Comparison of ENCODE assay signal across 9 mouse cellular contexts in genomic region chr6:59425824-59426533, GRCm38 (mm10). TPM values are rescaled to one million over a fixed set of nuclear protein-coding genes. Genes with fewer than 3 reads are reported as not detected.
A peak's percentile ranks its signal among the peaks of the same experiment; 100 is the strongest.
DNase-seq lines count a peak whose midpoint lies in the region; ATAC-seq and TF ChIP-seq lines count a peak whose summit lies in the region.
"Had no signal": no experiment of that assay in that cellular context is flagged by ENCODE, and none has a peak within 500 bp of the region (broad histone marks: within the 10 kb centered on the region; RNA-seq: fewer than 3 reads in every experiment).

Gene Gprin3 (minus strand): TSS chr6:59426294.

- peak within 1 kb of the TSS; percentile 74 for H3K4me2 ChIP-seq in heart, embryonic 12.5 days
- H3K4me2 ChIP-seq in kidney, embryonic 15.5 days, result peak within 1 kb of the TSS; percentile 82

- peak; percentile 84 for DNase-seq in 3T3-L1 (ENCODE audit: low read depth, low spot score)
- peak; percentile 95 for DNase-seq in brain, embryonic 14.5 days (ENCODE audit: low read depth)
- DNase-seq in liver, result peak; percentile 63
- DNase-seq in monocyte, adult 2 months (ENCODE audit: low read depth in 1 of 2, low spot score in 2 of 2), result peak; percentile 54 to 59
- peak; percentile 21 to 68 for DNase-seq in spleen, postnatal 10 days (ENCODE audit: low spot score in 2 of 2)

- peak within 1 kb of the TSS; percentile 57 for H3K4me3 ChIP-seq in heart, embryonic 12.5 days
- peak within 1 kb of the TSS; percentile 47 for H3K4me3 ChIP-seq in kidney, embryonic 15.5 days (replicated peaks)

- H3K27me3 ChIP-seq in heart, embryonic 12.5 days (replicated peaks), result no peaks in the 10 kb centered on the region
- H3K27me3 ChIP-seq in kidney, embryonic 15.5 days, result no peaks in the 10 kb centered on the region
- H3K27me3 ChIP-seq: CH12.LX had no signal

- TF ChIP-seq POLR2A in brain, embryonic 14.5 days (IDR thresholded peaks at IDR 0.05; ENCODE audit: borderline replicate concordance, extremely low read depth, insufficient read depth, insufficient read length, poor library complexity, severe bottlenecking), result no peak

- peak; percentile 57; the same call in 1 of the 2 replicates for ATAC-seq in erythroid progenitor cell, adult 5-6 weeks (replicated peaks; ENCODE audit: low FRiP score, poor library complexity, severe bottlenecking)
- ATAC-seq in heart, embryonic 12.5 days (ENCODE audit: insufficient number of reproducible peaks, low FRiP score), result peak; percentile 91
- ATAC-seq in kidney, embryonic 15.5 days (replicated peaks; ENCODE audit: low FRiP score), result peak; percentile 97

- TF ChIP-seq CTCF in brain, embryonic 14.5 days (IDR thresholded peaks at IDR 0.05; ENCODE audit: borderline replicate concordance, extremely low read depth, insufficient read depth, insufficient read length), result no peak

- no peaks in the 10 kb centered on the region for H3K9me3 ChIP-seq in heart, embryonic 12.5 days (replicated peaks)
- H3K9me3 ChIP-seq in kidney, embryonic 15.5 days (replicated peaks), result no peaks in the 10 kb centered on the region

- no peaks in the 10 kb centered on the region for H3K36me3 ChIP-seq in heart, embryonic 12.5 days
- H3K36me3 ChIP-seq in kidney, embryonic 15.5 days, result no peaks in the 10 kb centered on the region

- peaks cover 24% of the 10 kb centered on the region for H3K4me1 ChIP-seq in heart, embryonic 12.5 days (replicated peaks)
- peaks cover 14% of the 10 kb centered on the region; the same call in 1 of the 2 replicates for H3K4me1 ChIP-seq in kidney, embryonic 15.5 days

- H3K27ac ChIP-seq in heart, embryonic 12.5 days (ENCODE audit: poor library complexity, severe bottlenecking), result peak within 1 kb of the TSS; percentile 73
- H3K27ac ChIP-seq in kidney, embryonic 15.5 days, result peak within 1 kb of the TSS; percentile 70

- peak within 1 kb of the TSS; percentile 67 for H3K9ac ChIP-seq in heart, embryonic 12.5 days
- peak within 1 kb of the TSS; percentile 40 for H3K9ac ChIP-seq in kidney, embryonic 15.5 days

- 5% methylated on average over 34 of the region's 34 CpGs for WGBS in heart, embryonic 12.5 days
- 8% methylated on average over 34 of the region's 34 CpGs for WGBS in kidney, embryonic 15.5 days

RNA-seq across cellular contexts. Expression of gene Gprin3, which starts in this region (rescaled TPM):
- polyA plus RNA-seq in brain, embryonic 14.5 days (2012; rRNA removed), result 0.69 and 1.5 TPM in 2 replicates
- total RNA-seq in erythroid progenitor cell, adult 5-6 weeks (2015; ENCODE audit: low replicate concordance), result 0.36 and 1.3 TPM in 2 replicates
- 0.08 and 0.51 TPM in 2 replicates for total RNA-seq in erythroid progenitor cell, adult 5-6 weeks (2017; ENCODE audit: low replicate concordance)
- 8.2 and 9.9 TPM in 2 replicates for polyA plus RNA-seq in heart, embryonic 12.5 days (2016; fragmentation: Nextera tagmentation; extraction: Ambion mirVana)
- polyA plus RNA-seq in kidney, embryonic 15.5 days (2015; fragmentation: Nextera tagmentation; extraction: Ambion mirVana), result 1.6 and 1.7 TPM in 2 replicates

Comparison
In these comparisons a context has a peak if more than half of its experiments do, and no peak if none do; other contexts are left out.
1. Peak in every context shown above with its lines: DNase-seq, ATAC-seq, H3K4me3 ChIP-seq and H3K27ac ChIP-seq.
2. DNase-seq: peak in every context shown above with its lines; median percentile 95 in brain, embryonic 14.5 days; 84 in 3T3-L1; 63 in liver; 56 in monocyte, adult 2 months; 44 in spleen, postnatal 10 days.